Mouse (Mus musculus): Measurements from ENCODE around the gene Nuak2. TPM values are rescaled to one million over a fixed set of nuclear protein-coding genes. Genes with fewer than 3 reads are reported as not detected.
A peak's percentile ranks its signal among the peaks of the same experiment; 100 is the strongest.

The Nuak2 gene
- polyA plus RNA-seq, 2 experiments = 1.7 to 3.4 TPM

GRCm38 (mm10) chr1:132317894-132318863 lies 2.3 kb downstream of the Nuak2 start:
- ATAC-seq (ENCODE audit: low FRiP score, low read depth) (no peak), DNase-seq (ENCODE audit: low spot score) (no peak)
- Histone ChIP-seq H3K9me3 (ENCODE audit: control insufficient read depth, low read length) (no peaks in the 10 kb centered on the region), H3K9ac (ENCODE audit: low read depth, low read length, severe bottlenecking) (no peak overlapping the region), H3K27ac (replicated peaks; ENCODE audit: low read depth, low read length) (no peak overlapping the region), H3K36me3 (ENCODE audit: control insufficient read depth, insufficient read depth, low read length) (no peaks in the 10 kb centered on the region), H3K4me2 (replicated peaks; ENCODE audit: low read depth, low read length, severe bottlenecking) (0 out of 2 replicates have a peak overlapping the region, but pooled peaks have one; percentile 10), H3K4me1 (ENCODE audit: control insufficient read depth, insufficient read depth, low read length) (peaks cover 16% of the 10 kb centered on the region; the same call in 1 of the 2 replicates), H3K4me3 (replicated peaks; ENCODE audit: low read length) (no peak overlapping the region), H3K27me3 (ENCODE audit: control insufficient read depth, insufficient read depth, low read length) (peaks cover 9% of the 10 kb centered on the region)
- no peak for TF ChIP-seq POLR2A (IDR thresholded peaks at IDR 0.05; ENCODE audit: borderline replicate concordance, extremely low read depth, insufficient read depth, insufficient read length)
- 39% methylated on average over 8 of the region's 8 CpGs for WGBS

GRCm38 (mm10) chr1:132319242-132319641 lies 3.3 kb downstream of the Nuak2 start:
- ATAC-seq (ENCODE audit: low FRiP score, low read depth) = no peak

GRCm38 (mm10) chr1:132321821-132322580 lies 6.1 kb downstream of the Nuak2 start:
- TF ChIP-seq POLR2A (IDR thresholded peaks at IDR 0.05; ENCODE audit: borderline replicate concordance, extremely low read depth, insufficient read depth, insufficient read length) = no peak
- Histone ChIP-seq H3K4me3 (replicated peaks; ENCODE audit: low read length) (no peak overlapping the region), H3K36me3 (ENCODE audit: control insufficient read depth, insufficient read depth, low read length) (no peaks in the 10 kb centered on the region), H3K9ac (ENCODE audit: low read depth, low read length, severe bottlenecking) (no peak overlapping the region), H3K27me3 (ENCODE audit: control insufficient read depth, insufficient read depth, low read length) (peaks cover 7% of the 10 kb centered on the region; the same call in 1 of the 2 replicates), H3K27ac (replicated peaks; ENCODE audit: low read depth, low read length) (no peak overlapping the region), H3K4me1 (ENCODE audit: control insufficient read depth, insufficient read depth, low read length) (peaks cover 15% of the 10 kb centered on the region), H3K4me2 (replicated peaks; ENCODE audit: low read depth, low read length, severe bottlenecking) (no peak overlapping the region), H3K9me3 (ENCODE audit: control insufficient read depth, low read length) (no peaks in the 10 kb centered on the region)
- DNase-seq (ENCODE audit: low spot score) (no peak), ATAC-seq (ENCODE audit: low FRiP score, low read depth) (no peak)
- WGBS = 67% methylated on average over 7 of the region's 7 CpGs

More at GRCm38 (mm10) chr1:132319242-132319641, 3.3 kb downstream of the Nuak2 start:
- no peak overlapping the region for H3K4me2 ChIP-seq (replicated peaks; ENCODE audit: low read depth, low read length, severe bottlenecking)
- H3K27ac ChIP-seq (replicated peaks; ENCODE audit: low read depth, low read length) = no peak overlapping the region
- H3K9me3 ChIP-seq (ENCODE audit: control insufficient read depth, low read length) = no peaks in the 10 kb centered on the region
- H3K4me3 ChIP-seq (replicated peaks; ENCODE audit: low read length) = no peak overlapping the region
- no peak for TF ChIP-seq POLR2A (IDR thresholded peaks at IDR 0.05; ENCODE audit: borderline replicate concordance, extremely low read depth, insufficient read depth, insufficient read length)
- peaks cover 9% of the 10 kb centered on the region for H3K27me3 ChIP-seq (ENCODE audit: control insufficient read depth, insufficient read depth, low read length)
- H3K4me1 ChIP-seq (ENCODE audit: control insufficient read depth, insufficient read depth, low read length) = peaks cover 16% of the 10 kb centered on the region; the same call in 1 of the 2 replicates
- DNase-seq (ENCODE audit: low spot score) = no peak
- H3K36me3 ChIP-seq (ENCODE audit: control insufficient read depth, insufficient read depth, low read length) = no peaks in the 10 kb centered on the region
- no peak overlapping the region for H3K9ac ChIP-seq (ENCODE audit: low read depth, low read length, severe bottlenecking)
- 38% methylated on average over 5 of the region's 5 CpGs for WGBS

- Histone ChIP-seq H3K4me2 (replicated peaks; ENCODE audit: low read depth, low read length, severe bottlenecking) (no peak overlapping the region), H3K27me3 (ENCODE audit: control insufficient read depth, insufficient read depth, low read length) (no peaks in the 10 kb centered on the region), H3K9ac (ENCODE audit: low read depth, low read length, severe bottlenecking) (no peak overlapping the region), H3K4me1 (ENCODE audit: control insufficient read depth, insufficient read depth, low read length) (peaks cover 10% of the 10 kb centered on the region), H3K36me3 (ENCODE audit: control insufficient read depth, insufficient read depth, low read length) (no peaks in the 10 kb centered on the region), H3K4me3 (replicated peaks; ENCODE audit: low read length) (no peak overlapping the region), H3K9me3 (ENCODE audit: control insufficient read depth, low read length) (no peaks in the 10 kb centered on the region), H3K27ac (replicated peaks; ENCODE audit: low read depth, low read length) (no peak overlapping the region)
- no peak for ATAC-seq (ENCODE audit: low FRiP score, low read depth)
- WGBS = 42% methylated on average over 13 of the region's 13 CpGs
- DNase-seq (ENCODE audit: low spot score) = no peak
- TF ChIP-seq POLR2A (IDR thresholded peaks at IDR 0.05; ENCODE audit: borderline replicate concordance, extremely low read depth, insufficient read depth, insufficient read length) = no peak
Observed at GRCm38 (mm10) chr1:132322711-132323542, 7.0 kb downstream of the Nuak2 start.

Measured in limb, embryonic 14.5 days (tissue).